In the genomic region with DNA sequence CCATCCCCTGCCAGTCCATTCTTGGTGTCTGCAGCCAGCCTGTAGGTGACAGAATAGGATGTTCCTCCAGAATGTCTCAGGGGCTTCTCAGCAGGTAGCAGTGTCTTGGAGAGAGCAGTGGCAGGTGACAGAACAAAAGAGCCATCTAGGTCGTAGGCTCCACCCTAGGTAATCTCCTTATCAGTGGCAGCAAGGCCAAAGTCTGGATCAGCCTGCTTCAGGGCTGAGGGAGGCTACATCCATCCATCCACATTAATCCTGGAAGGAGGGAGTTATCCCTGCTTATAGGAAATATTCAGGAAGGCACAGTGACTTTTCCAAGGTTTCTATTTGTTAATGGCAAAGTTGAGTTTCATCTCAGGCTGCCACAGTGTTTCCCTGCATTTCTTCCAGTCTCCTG, we compare ENCODE assay signal across 17 mouse cellular contexts. TPM values are rescaled to one million over a fixed set of nuclear protein-coding genes. Genes with fewer than 3 reads are reported as not detected.
"Had no signal": no experiment of that assay in that cellular context is flagged by ENCODE, and none has a peak within 500 bp of the region (broad histone marks: within the 10 kb centered on the region; RNA-seq: fewer than 3 reads in every experiment).

No protein-coding gene starts in this region.

- H3K27me3 ChIP-seq: neural tube, embryonic 13.5 days; neural tube, embryonic 15.5 days; stomach, embryonic 15.5 days had no signal

- H3K9ac ChIP-seq: neural tube, embryonic 13.5 days; neural tube, embryonic 15.5 days; stomach, embryonic 15.5 days had no signal

- H3K4me1 ChIP-seq: neural tube, embryonic 13.5 days; stomach, embryonic 15.5 days had no signal

- H3K36me3 ChIP-seq: neural tube, embryonic 13.5 days; neural tube, embryonic 15.5 days; stomach, embryonic 15.5 days had no signal

- H3K4me2 ChIP-seq: neural tube, embryonic 13.5 days; neural tube, embryonic 15.5 days; stomach, embryonic 15.5 days had no signal

- H3K9me3 ChIP-seq: neural tube, embryonic 13.5 days; neural tube, embryonic 15.5 days; stomach, embryonic 15.5 days had no signal

- H3K4me3 ChIP-seq: neural tube, embryonic 13.5 days; neural tube, embryonic 15.5 days; stomach, embryonic 15.5 days had no signal

- DNase-seq: retina, postnatal 1 day; right cerebral cortex, adult 18-20 months; right cerebral cortex, postnatal 14 days; right cerebral cortex, postnatal 25 days; right cerebral cortex, postnatal 4 days; spleen, adult 18-20 months; thymus, adult 18-20 months; thymus, adult 2 months; thymus, postnatal 14 days; thymus, postnatal 25 days; thymus, postnatal 36 days; thymus, postnatal 4 days had no signal

- H3K27ac ChIP-seq: neural tube, embryonic 13.5 days; neural tube, embryonic 15.5 days; stomach, embryonic 15.5 days; stomach, postnatal 0 days had no signal

RNA-seq across cellular contexts. Expression of a gene that starts 35.6 kb away (rescaled TPM):
- total RNA-seq: neutrophil, adult 5-6 weeks had no signal
